Mouse (Mus musculus): Measurements from ENCODE around the gene Golga1.
"Not testable (repeated sequence)": the region's sequence is repeated elsewhere in the genome, so short reads cannot be mapped to it uniquely, and the experiment has no call there.

The Golga1 gene

GRCm38 (mm10) chr2:39065400-39065987, at the start of gene Golga1:
Gene Golga1, minus strand, starts transcription at chr2:39065541.
- ATAC-seq (ENCODE audit: low TSS enrichment) = peak; percentile 97

DNA sequence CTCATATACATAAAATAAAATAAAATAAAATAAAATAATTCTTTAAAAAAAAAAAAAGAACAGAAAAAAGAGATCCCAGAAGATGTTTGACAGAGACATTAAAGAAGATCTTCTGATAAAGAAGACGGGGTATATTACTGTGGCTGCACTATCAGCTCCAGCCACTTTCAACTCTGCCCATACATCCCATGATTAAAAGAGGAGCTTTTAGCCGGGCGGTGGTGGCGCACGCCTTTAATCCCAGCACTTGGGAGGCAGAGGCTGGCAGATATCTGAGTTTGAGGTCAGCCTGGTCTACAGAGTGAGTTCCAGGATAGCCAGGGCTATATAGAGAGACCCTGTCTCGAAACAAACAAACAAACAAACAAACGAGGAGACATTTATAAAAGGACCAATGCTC, 48.8 kb upstream of the Golga1 start:
- no peak for ATAC-seq (ENCODE audit: low TSS enrichment)

- ATAC-seq (ENCODE audit: low TSS enrichment) = no peak
These were observed 45.2 kb upstream of the Golga1 start for GRCm38 (mm10) chr2:39110514-39110913.

- ATAC-seq (ENCODE audit: low TSS enrichment) = not testable (repeated sequence)
These were observed 44.4 kb upstream of the Golga1 start for GRCm38 (mm10) chr2:39109712-39110111.

DNA sequence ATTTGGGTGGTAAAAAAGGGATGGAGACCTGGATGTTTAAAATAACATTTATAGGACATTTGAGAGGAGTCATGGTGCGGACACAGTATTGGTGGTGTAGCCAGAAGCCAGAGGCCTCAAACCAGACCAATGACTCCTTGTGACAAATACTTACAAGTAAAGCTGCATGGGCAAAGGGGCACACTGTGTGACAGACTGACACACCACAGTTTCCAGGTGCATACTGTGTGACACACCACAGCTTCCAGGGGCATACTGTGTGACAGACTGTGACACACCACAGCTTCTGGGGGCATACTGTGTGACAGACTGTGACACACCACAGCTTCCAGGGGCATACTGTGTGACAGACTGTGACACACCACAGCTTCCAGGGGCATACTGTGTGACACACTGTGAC, 34.6 kb upstream of the Golga1 start:
- not testable (repeated sequence) for ATAC-seq (ENCODE audit: low TSS enrichment)

- no peak for ATAC-seq (ENCODE audit: low TSS enrichment)
These were observed 32.7 kb upstream of the Golga1 start for GRCm38 (mm10) chr2:39097993-39098392.

DNA sequence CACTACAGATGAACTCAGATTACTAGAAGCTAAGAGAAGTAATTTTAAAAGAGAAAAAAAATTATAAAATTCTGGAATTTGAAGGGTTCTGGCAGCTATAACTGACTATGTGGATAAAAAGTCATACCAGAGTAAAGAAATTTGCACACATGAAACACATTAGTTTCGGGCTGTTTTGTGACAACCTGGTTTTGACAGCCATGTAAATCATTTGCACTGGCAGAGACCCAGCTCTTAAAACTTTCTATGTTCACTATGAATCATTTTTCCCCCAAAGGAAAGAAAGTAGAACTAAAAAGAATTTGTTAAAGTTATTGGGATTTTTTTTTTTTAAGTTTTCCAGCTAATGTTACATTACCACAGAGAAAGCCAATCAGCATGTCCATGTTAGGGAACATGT, 26.6 kb upstream of the Golga1 start:
- no peak for ATAC-seq (ENCODE audit: low TSS enrichment)

DNA sequence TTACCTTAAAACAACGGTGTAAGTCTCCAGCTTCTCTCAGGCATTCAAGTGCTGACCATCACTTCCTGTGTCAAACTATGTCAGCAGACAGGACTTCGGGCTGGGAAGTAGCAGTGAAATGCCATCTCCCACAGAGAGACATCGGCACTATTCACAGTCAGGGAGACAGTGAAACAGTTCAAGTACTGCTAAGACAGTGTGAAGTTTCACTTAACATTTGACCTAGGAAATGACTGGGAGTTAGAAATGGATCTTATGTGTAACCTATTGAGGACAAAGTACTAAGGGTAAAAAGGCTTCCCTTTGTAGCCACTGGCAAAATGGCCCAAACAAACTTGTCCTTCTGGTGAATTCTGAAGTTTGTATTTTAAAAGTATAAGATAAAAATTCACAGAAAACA, 17.4 kb upstream of the Golga1 start:
- ATAC-seq (ENCODE audit: low TSS enrichment) = no peak

DNA sequence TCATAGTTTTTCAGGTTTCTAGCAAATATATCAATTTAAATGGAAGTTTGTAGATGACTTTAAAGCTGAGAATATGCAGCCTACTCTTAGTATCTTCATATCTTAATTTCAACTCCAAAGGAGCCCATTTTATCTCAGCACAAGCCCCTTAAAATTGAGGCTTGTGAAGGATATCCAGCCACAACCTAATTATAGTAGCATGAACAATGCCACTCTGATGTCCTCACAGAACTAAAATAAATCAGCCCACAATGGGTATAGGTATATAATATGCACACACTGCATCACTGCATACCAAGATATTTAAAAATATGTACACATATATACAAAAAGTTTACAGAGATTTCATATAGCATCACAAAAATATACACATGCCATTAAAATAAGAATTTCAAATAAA, 5.3 kb upstream of the Golga1 start:
- no peak for ATAC-seq (ENCODE audit: low TSS enrichment)

DNA sequence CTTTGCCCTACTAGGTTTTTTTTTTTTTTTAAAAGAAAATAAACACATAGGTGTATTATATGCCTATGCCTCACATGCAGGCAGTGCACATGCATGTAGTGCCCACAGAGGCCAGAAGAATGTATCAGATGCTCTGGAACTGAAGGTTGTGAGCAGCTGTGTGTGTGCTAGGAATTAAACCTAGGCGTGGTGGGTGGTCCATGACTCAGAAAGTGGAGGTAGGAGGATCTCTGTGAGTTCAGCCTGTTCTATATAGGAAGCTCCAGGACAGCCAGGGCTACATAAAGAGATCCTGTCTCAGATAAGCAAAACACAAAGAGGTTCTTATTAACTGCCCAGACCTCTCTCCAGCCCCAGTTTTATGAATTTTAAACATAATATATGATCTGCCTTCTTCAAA, 3.8 kb upstream of the Golga1 start:
- no peak for ATAC-seq (ENCODE audit: low TSS enrichment)

DNA sequence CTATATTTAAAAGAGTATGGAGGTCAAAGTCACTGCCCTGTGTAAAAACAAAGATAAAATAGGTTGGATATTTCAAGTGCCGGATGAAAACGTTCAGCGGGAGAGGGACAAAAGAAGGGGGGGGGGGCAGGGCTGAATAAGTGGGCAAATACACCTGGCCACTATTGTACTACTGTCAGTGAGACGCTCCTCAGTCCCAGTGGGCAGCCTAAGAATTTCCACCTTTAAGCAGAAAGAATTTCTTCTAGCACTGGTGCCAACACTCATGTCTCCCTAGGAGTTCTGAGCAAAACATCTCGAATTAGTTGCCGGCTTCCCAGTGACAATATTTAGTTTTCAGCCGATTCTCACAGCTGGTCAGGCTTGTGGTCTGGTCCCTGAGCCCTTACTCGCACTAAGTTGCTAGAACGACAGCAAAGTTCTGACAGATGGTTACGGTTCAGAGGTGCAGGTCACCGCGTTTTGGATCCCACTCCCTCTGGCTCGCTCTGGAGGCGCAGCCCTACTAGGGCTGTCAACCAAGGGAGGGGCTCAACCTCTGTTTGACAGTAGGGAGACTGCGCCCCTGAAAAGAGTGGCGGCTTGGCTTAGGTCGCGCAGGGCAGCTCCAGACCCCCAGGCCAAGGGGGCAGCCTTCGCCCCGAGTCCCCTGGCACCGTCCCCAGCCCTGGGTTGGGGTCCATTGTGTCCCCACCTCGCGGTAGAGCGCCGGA, 498 bp downstream of the Golga1 start:
- ATAC-seq (ENCODE audit: low TSS enrichment) = peak; percentile 54

- ATAC-seq (ENCODE audit: low TSS enrichment) = no peak
These were observed 16.8 kb downstream of the Golga1 start for GRCm38 (mm10) chr2:39048515-39048914.

GRCm38 (mm10) chr2:39040215-39040614, 25.1 kb downstream of the Golga1 start:
- no peak for ATAC-seq (ENCODE audit: low TSS enrichment)

GRCm38 (mm10) chr2:39031611-39032010, 33.7 kb downstream of the Golga1 start:
- ATAC-seq (ENCODE audit: low TSS enrichment) = peak; percentile 87

- no peak for ATAC-seq (ENCODE audit: low TSS enrichment)
These were observed 45.3 kb downstream of the Golga1 start for GRCm38 (mm10) chr2:39020004-39020403.

DNA sequence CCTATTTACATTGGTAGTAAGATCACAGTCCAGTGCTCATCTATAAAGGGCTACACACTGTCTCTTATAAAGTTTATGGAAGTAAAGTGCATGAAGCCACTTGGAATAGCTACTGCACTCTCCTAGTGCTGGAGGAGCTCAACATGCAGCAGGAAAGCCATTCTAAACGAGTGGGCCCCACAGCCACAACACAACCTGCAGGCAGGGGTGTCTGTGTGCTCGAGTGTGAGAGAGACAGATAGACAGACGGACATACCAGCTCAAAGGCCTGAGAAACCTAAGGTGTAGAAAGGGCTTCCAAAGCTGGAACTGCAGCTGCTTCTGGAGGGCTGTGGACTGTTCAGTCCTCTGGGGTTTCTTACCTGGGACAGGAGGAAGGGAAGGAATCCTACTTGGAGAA, 48.8 kb downstream of the Golga1 start:
- no peak for ATAC-seq (ENCODE audit: low TSS enrichment)

DNA sequence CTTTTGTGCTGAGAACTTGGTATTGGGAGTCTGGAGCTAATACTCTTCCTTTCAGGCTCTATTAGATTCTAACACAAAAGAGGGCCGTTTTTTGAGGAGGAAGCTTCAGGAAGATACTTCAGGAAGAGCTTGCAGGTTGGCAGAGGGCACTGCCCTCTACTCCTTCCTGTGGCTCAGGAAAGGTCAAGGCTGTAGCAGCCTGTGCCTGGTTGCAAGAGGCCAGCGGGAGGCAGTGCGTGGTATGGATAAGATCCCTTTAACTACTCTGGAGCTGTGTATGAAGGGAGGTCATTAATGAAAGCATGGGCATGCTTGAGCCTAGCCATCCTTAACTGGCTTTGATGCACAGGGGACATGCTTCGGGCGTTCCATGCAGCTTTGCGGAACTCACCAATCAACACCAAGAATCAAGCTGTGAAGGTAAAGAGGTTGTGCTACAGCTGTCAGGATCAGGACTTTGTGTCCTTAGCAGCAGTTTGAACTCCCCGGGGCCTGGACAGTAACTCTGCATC, 52.5 kb downstream of the Golga1 start:
- no peak for ATAC-seq (ENCODE audit: low TSS enrichment)

DNA sequence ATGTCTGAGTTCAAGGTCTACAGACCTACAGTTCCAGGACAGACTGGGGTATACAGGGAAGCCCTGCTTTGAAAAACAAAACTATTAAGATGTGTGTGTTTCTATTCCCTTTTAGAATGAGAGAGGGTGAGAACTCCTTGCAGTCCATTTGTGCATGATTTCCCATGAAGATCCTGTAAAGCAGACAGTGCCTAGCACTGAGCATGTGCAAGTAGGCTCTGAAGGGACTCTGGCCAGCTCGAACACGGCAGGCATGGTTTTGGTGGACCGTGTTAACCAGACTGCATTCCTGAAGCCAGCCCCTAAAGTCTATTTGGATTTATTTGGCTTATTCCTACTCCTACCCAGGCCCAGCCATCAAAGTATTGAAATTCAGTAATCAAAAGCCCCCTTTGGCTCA, 53.4 kb downstream of the Golga1 start:
- no peak for ATAC-seq (ENCODE audit: low TSS enrichment)

- no peak for ATAC-seq (ENCODE audit: low TSS enrichment)
These were observed 54.1 kb downstream of the Golga1 start for GRCm38 (mm10) chr2:39011264-39011663.

DNA sequence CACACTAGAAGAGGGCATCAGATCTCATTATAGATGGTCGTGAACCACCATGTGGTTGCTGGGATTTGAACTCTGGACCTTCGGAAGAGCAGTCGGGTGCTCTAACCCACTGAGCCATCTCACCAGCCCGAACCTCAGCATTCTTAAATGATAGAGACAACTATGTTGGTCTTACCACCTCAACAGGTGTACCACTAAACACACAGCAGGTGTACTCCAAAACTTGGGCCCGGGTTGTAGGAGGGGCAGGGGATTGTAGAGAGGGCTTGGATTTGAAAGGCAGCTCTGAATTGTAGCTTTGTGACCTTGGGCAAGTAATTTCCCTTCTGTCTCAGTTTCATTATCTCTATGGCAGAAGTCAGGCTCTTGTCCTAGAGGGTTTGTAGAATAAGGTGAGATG, 55.2 kb downstream of the Golga1 start:
- ATAC-seq (ENCODE audit: low TSS enrichment) = not testable (repeated sequence)

DNA sequence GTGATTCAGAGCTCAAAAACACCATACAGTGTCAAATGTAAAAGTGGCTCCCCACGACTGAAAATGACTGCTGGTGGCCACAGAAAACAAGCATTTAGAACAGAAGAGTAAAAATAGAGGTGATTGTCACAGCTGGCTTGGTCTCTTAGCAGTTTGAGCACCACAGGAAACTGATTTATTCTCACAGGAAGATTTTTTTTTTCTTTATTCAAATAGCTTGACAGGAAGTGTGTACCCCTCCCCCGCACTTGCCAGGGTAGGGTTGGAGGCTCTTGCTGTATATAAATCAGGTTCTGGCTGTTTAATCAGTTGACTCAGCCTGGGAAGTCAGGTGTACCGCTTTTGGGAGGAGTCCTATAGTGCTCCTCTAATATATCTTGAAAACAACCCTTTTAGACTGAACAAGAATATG, 56.4 kb downstream of the Golga1 start:
- no peak for ATAC-seq (ENCODE audit: low TSS enrichment)

DNA sequence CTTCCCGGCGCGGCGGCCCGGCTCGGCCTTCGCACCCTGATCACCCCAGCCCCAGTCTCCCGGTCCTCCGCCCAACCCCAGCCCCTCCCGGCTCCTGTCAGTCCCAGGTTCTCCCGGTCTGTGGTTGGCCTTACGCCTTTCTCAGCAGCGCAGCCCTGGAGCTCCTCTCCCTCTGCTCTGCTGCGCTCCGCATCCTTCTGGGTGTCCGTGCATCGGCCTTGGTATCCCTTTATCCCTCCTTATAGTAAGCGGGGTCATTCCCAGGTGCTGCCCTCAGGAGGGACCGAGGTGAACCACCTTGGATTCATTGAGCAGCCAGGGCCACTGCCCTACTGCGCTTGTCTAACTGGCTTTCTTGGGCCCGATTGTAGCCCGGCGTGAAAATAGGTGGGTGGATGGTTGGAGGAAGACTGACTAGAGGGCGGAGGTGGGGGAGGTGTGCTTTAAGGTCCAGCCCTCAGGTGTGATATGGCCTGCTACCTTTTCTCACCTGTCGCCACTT, 56.9 kb downstream of the Golga1 start:
- peak; percentile 24 for ATAC-seq (ENCODE audit: low TSS enrichment)

DNA sequence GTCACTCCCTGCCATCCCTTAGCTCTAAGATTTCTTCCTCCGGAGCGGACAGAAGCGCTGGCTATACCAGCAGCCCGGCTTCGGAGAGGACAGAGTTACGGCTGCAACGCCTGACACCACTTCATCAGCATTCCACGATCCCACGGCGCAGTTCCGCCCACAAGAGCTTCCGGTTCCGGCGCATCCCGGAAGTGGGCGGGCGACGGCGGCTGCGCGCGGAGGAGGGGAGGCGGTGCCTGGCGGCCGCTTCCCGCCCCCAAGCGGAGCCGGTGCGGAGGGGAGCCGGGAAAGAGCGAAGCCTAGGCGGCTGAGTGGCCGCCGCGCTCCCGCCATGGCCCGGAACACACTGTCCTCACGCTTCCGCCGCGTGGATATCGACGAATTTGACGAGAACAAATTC, 57.5 kb downstream of the Golga1 start:
- peak; percentile 67 for ATAC-seq (ENCODE audit: low TSS enrichment)
